Mouse (Mus musculus): ENCODE measurements at regions not wholly inside any gene's neighbourhood (a gene's known extent, or its start where the extent isn't known, plus 50 kb on each side); places are given as distances from the start of the nearest gene placed in this dataset.

- no peak for DNase-seq
Observed at GRCm38 (mm10) chr7:69326311-69326710, 577.3 kb upstream of the Arrdc4 start.

- DNase-seq, result no peak
Observed at GRCm38 (mm10) chr7:69277056-69277705, 528.1 kb upstream of the Arrdc4 start.

- DNase-seq, result no peak
Observed at GRCm38 (mm10) chr7:69276376-69277055, 527.5 kb upstream of the Arrdc4 start.

- no peak for DNase-seq
Observed at GRCm38 (mm10) chr7:69273670-69274069, 524.6 kb upstream of the Arrdc4 start.

GRCm38 (mm10) chr7:69244519-69244918 lies 495.5 kb upstream of the Arrdc4 start:
- DNase-seq, result no peak

- no peak for DNase-seq
Observed at GRCm38 (mm10) chr7:69233296-69233695, 484.3 kb upstream of the Arrdc4 start.

GRCm38 (mm10) chr7:69217871-69218270 lies 468.8 kb upstream of the Arrdc4 start:
- peak; percentile 5 for DNase-seq

All from heart, postnatal 4 days (tissue).